Mouse (Mus musculus) cerebellum, adult 2 months (tissue): ENCODE data around the gene Acap3. TPM values are rescaled to one million over a fixed set of nuclear protein-coding genes. Genes with fewer than 3 reads are reported as not detected.

Experiments
- DNase-seq, 2 experiments: peaks; one replicate each; pipeline ENCODE4 v3.0.0; 2021
- H3K27ac ChIP-seq: fragments of 200-500 bp; 2 replicates; pipeline ENCODE4 v1.5.1; 2012; ENCODE audit warnings: low read length, control low read depth, inconsistent platforms; ENCODE audit not compliant: insufficient read depth
- H3K27me3 ChIP-seq: fragments of 200-500 bp; 2 replicates; pipeline ENCODE4 v1.6.1; 2012; ENCODE audit warnings: inconsistent platforms, mild to moderate bottlenecking, low read length, moderate library complexity; ENCODE audit not compliant: control insufficient read depth, insufficient read depth
- H3K4me1 ChIP-seq: fragments of 200-500 bp; 2 replicates; pipeline ENCODE4 v1.6.1; 2011; ENCODE audit warnings: low read length; ENCODE audit not compliant: control insufficient read depth, insufficient read depth
- H3K4me3 ChIP-seq: fragments of 200-500 bp; replicated peaks from 2 replicates; pipeline ENCODE3; 2011; ENCODE audit warnings: mild to moderate bottlenecking, low read depth, low read length, control low read depth; ENCODE audit not compliant: insufficient read depth
- CTCF ChIP-seq: fragments of 200-500 bp; IDR thresholded peaks from 2 replicates; pipeline ENCODE4 v1.5.1; 2011; ENCODE audit warnings: low read depth, mild to moderate bottlenecking, control low read depth, low read length, moderate library complexity, borderline replicate concordance; ENCODE audit not compliant: insufficient read depth
- POLR2A ChIP-seq: fragments of 200-500 bp; IDR thresholded peaks from 2 replicates; pipeline ENCODE4 v1.6.1; 2011; ENCODE audit warnings: low read length, control low read depth, borderline replicate concordance; ENCODE audit not compliant: insufficient read depth
- WGBS: fragments of 180-500 bp; shearing (Covaris S2); methylation state at CpG from one replicate; pipeline ENCODE4 v1.1.7; 2018; 5-methylcytosine and 5-hydroxymethylcytosine counted together
- polyA plus RNA-seq: library from polyadenylated mRNA; depleted of rRNA; stranded (reverse); fragments of >200 nt; gene quantifications from 2 replicates; pipeline ENCODE4 v1.2.3, GENCODE M21; 2012

Acap3 gene
- polyA plus RNA-seq, 1 experiment = 98.5 TPM

GRCm38 (mm10) chr4:155907003-155907402 lies 15.4 kb downstream of the Acap3 start:
- Histone ChIP-seq H3K4me3 (no peak overlapping the region), H3K27me3 (no peaks in the 10 kb centered on the region), H3K27ac (no peak overlapping the region), H3K4me1 (no peaks in the 10 kb centered on the region; the same call in 1 of the 2 replicates)
- peak in 1 of 2 experiments; percentile 10 for DNase-seq
- WGBS = 72% methylated on average over 11 of the region's 11 CpGs
- no peak for TF ChIP-seq POLR2A
- TF ChIP-seq CTCF = no peak

- H3K4me3 ChIP-seq = no peak overlapping the region
- TF ChIP-seq CTCF = no peak
- TF ChIP-seq POLR2A = no peak
- peak; percentile 1 to 17 for DNase-seq
- H3K27me3 ChIP-seq = no peaks in the 10 kb centered on the region
- 53% methylated on average over 7 of the region's 7 CpGs for WGBS
- H3K4me1 ChIP-seq = no peaks in the 10 kb centered on the region; the same call in 1 of the 2 replicates
- no peak overlapping the region for H3K27ac ChIP-seq
These were observed 16.7 kb downstream of the Acap3 start for GRCm38 (mm10) chr4:155908281-155908680.

GRCm38 (mm10) chr4:155908751-155909150 lies 17.1 kb downstream of the Acap3 start:
- DNase-seq = peak in 1 of 2 experiments; percentile 7
- WGBS = 58% methylated on average over 4 of the region's 4 CpGs
- no peaks in the 10 kb centered on the region for H3K27me3 ChIP-seq
- TF ChIP-seq CTCF (no peak), POLR2A (no peak)
- H3K4me1 ChIP-seq = no peaks in the 10 kb centered on the region; the same call in 1 of the 2 replicates
- no peak overlapping the region for H3K4me3 ChIP-seq
- no peak overlapping the region for H3K27ac ChIP-seq

- TF ChIP-seq CTCF = no peak
- TF ChIP-seq POLR2A = no peak
- DNase-seq = no peak
- Histone ChIP-seq H3K27me3 (no peaks in the 10 kb centered on the region), H3K27ac (no peak overlapping the region), H3K4me3 (no peak overlapping the region), H3K4me1 (no peaks in the 10 kb centered on the region)
- WGBS = 62% methylated on average over 1 of the region's 1 CpGs
These were observed 40.4 kb downstream of the Acap3 start for GRCm38 (mm10) chr4:155932031-155932430.

GRCm38 (mm10) chr4:155943049-155943452 lies 51.4 kb downstream of the Acap3 start:
- DNase-seq = peak in 1 of 2 experiments; percentile 46
- H3K27ac ChIP-seq = peak overlapping the region; percentile 93
- H3K4me3 ChIP-seq = peak overlapping the region; percentile 94
- no peak for TF ChIP-seq CTCF
- no peak for TF ChIP-seq POLR2A
- peaks cover 11% of the 10 kb centered on the region for H3K4me1 ChIP-seq
- no peaks in the 10 kb centered on the region for H3K27me3 ChIP-seq
- WGBS = under 1% methylated on average over 17 of the region's 17 CpGs

- Histone ChIP-seq H3K27me3 (no peaks in the 10 kb centered on the region), H3K4me1 (peaks cover 11% of the 10 kb centered on the region), H3K27ac (peak within 1 kb of the TSS; percentile 93), H3K4me3 (peak within 1 kb of the TSS; percentile 94)
- WGBS = under 1% methylated on average over 79 of the region's 85 CpGs
- TF ChIP-seq CTCF (no peak), POLR2A (peak; percentile 84; the same call in 1 of the 2 replicates)
- DNase-seq = peak; percentile 98 to 100
These were observed 52.1 kb downstream of the Acap3 start, which contains the start of gene Ube2j2 for GRCm38 (mm10) chr4:155943534-155944249. Ube2j2 (plus strand) TSS chr4:155943831.

- Histone ChIP-seq H3K4me1 (peaks cover 11% of the 10 kb centered on the region), H3K27me3 (no peaks in the 10 kb centered on the region), H3K4me3 (peak overlapping the region; percentile 94), H3K27ac (no peak overlapping the region)
- no peak for DNase-seq
- WGBS = under 1% methylated on average over 17 of the region's 17 CpGs
- no peak for TF ChIP-seq POLR2A
These were observed 52.6 kb downstream of the Acap3 start for GRCm38 (mm10) chr4:155944271-155944670.

GRCm38 (mm10) chr4:155947094-155947493 lies 55.5 kb downstream of the Acap3 start:
- DNase-seq = no peak
- no peaks in the 10 kb centered on the region for H3K27me3 ChIP-seq
- H3K4me3 ChIP-seq = no peak overlapping the region
- no peak overlapping the region for H3K27ac ChIP-seq
- TF ChIP-seq POLR2A = no peak
- no peak for TF ChIP-seq CTCF
- peaks cover 11% of the 10 kb centered on the region for H3K4me1 ChIP-seq
